Mouse (Mus musculus): ENCODE measurements around the gene Ctcf. TPM values are rescaled to one million over a fixed set of nuclear protein-coding genes. Genes with fewer than 3 reads are reported as not detected.
A peak's percentile ranks its signal among the peaks of the same experiment; 100 is the strongest.

Gene Ctcf
- polyA plus RNA-seq, 1 experiment from 2014 or later = 117 TPM

DNA sequence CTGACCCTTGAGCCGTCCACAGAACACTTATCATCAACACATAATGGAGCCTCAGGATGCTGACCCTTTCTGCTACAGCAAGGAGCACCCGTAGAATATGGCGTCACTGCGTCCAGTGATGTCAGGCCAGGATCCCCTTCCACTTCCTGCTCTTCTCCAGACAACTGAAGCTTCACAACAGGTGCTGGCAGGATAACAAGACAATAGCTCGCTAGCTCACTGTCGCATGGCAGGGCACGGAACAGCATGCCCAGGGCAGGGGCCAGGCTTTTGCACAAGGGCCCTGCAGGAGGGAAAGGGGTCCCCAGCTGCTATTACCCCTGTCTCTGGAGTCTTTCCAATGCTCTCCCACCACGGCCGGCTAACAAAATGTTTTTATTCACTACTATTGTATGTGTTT is 86.5 kb downstream of the Ctcf start:
- 94% methylated on average over 9 of the region's 9 CpGs for WGBS
- peaks cover 16% of the 10 kb centered on the region for H3K36me3 ChIP-seq (ENCODE audit: insufficient read depth, low read length)
- no peak overlapping the region for H3K4me2 ChIP-seq (replicated peaks; ENCODE audit: low read depth, low read length)
- H3K9ac ChIP-seq (replicated peaks; ENCODE audit: low read length) = no peak overlapping the region
- no peak overlapping the region for H3K27ac ChIP-seq (ENCODE audit: low read length)
- no peak for ATAC-seq (ENCODE audit: low FRiP score, low TSS enrichment)
- H3K27me3 ChIP-seq (ENCODE audit: insufficient read depth, low read length) = no peaks in the 10 kb centered on the region
- H3K4me1 ChIP-seq (ENCODE audit: insufficient read depth, low read length) = no peaks in the 10 kb centered on the region
- no peaks in the 10 kb centered on the region for H3K9me3 ChIP-seq (ENCODE audit: low read length)
- H3K4me3 ChIP-seq (ENCODE audit: low read length) = no peak overlapping the region

- no peak for ATAC-seq (ENCODE audit: low FRiP score, low TSS enrichment)
These were observed 89.4 kb downstream of the Ctcf start for GRCm38 (mm10) chr8:105725726-105726125.

GRCm38 (mm10) chr8:105727397-105728124 is 91.2 kb downstream of the Ctcf start:
- Histone ChIP-seq H3K9ac (replicated peaks; ENCODE audit: low read length) (no peak overlapping the region), H3K36me3 (ENCODE audit: insufficient read depth, low read length) (peaks cover 20% of the 10 kb centered on the region), H3K4me1 (ENCODE audit: insufficient read depth, low read length) (no peaks in the 10 kb centered on the region), H3K4me3 (ENCODE audit: low read length) (no peak overlapping the region), H3K9me3 (ENCODE audit: low read length) (no peaks in the 10 kb centered on the region), H3K27ac (ENCODE audit: low read length) (peak overlapping the region; percentile 59), H3K27me3 (ENCODE audit: insufficient read depth, low read length) (no peaks in the 10 kb centered on the region), H3K4me2 (replicated peaks; ENCODE audit: low read depth, low read length) (no peak overlapping the region)
- 69% methylated on average over 18 of the region's 18 CpGs for WGBS
- ATAC-seq (ENCODE audit: low FRiP score, low TSS enrichment) = peak; percentile 84

More at GRCm38 (mm10) chr8:105725726-105726125, 89.4 kb downstream of the Ctcf start:
- peaks cover 20% of the 10 kb centered on the region for H3K36me3 ChIP-seq (ENCODE audit: insufficient read depth, low read length)
- no peak overlapping the region for H3K27ac ChIP-seq (ENCODE audit: low read length)
- H3K9me3 ChIP-seq (ENCODE audit: low read length) = no peaks in the 10 kb centered on the region
- H3K27me3 ChIP-seq (ENCODE audit: insufficient read depth, low read length) = no peaks in the 10 kb centered on the region
- H3K9ac ChIP-seq (replicated peaks; ENCODE audit: low read length) = no peak overlapping the region
- no peaks in the 10 kb centered on the region for H3K4me1 ChIP-seq (ENCODE audit: insufficient read depth, low read length)
- no peak overlapping the region for H3K4me3 ChIP-seq (ENCODE audit: low read length)
- H3K4me2 ChIP-seq (replicated peaks; ENCODE audit: low read depth, low read length) = no peak overlapping the region
- 80% methylated on average over 5 of the region's 5 CpGs for WGBS

- Histone ChIP-seq H3K9me3 (ENCODE audit: low read length) (no peaks in the 10 kb centered on the region), H3K27me3 (ENCODE audit: insufficient read depth, low read length) (no peaks in the 10 kb centered on the region), H3K4me2 (replicated peaks; ENCODE audit: low read depth, low read length) (no peak overlapping the region), H3K36me3 (ENCODE audit: insufficient read depth, low read length) (peaks cover 10% of the 10 kb centered on the region; the same call in 1 of the 2 replicates), H3K4me3 (ENCODE audit: low read length) (no peak overlapping the region), H3K27ac (ENCODE audit: low read length) (no peak overlapping the region), H3K9ac (replicated peaks; ENCODE audit: low read length) (no peak overlapping the region), H3K4me1 (ENCODE audit: insufficient read depth, low read length) (no peaks in the 10 kb centered on the region)
- ATAC-seq (ENCODE audit: low FRiP score, low TSS enrichment) = no peak
- WGBS = 75% methylated on average over 5 of the region's 5 CpGs
These were observed 95.8 kb downstream of the Ctcf start for GRCm38 (mm10) chr8:105732186-105732585.

MicroRNA genes within 50 kb of the gene (microRNA counts, 519-probe panel; counts per million panel counts)
- 2,595 counts per million, percentile 64 among the panel's probes with 10 or more counts for microRNA mmu-miR-1966

Small RNAs within 50 kb of the gene (microRNA-seq; reads per million reads assigned to microRNA genes)
- gene Mir1966 = 0.79 reads per million

Other genes starting within 250 kb of the Ctcf start
- not detected in 2 replicates for gene Kctd19, start 223.1 kb upstream of the Ctcf start, polyA plus RNA-seq (2015; fragmentation: Nextera tagmentation; extraction: Ambion mirVana)
- gene Lrrc36, start 223.0 kb upstream of the Ctcf start, polyA plus RNA-seq (2015; fragmentation: Nextera tagmentation; extraction: Ambion mirVana) = 0.17 and 0.41 TPM in 2 replicates
- gene Tppp3, start 165.0 kb upstream of the Ctcf start, polyA plus RNA-seq (2015; fragmentation: Nextera tagmentation; extraction: Ambion mirVana) = 22.2 and 24.8 TPM in 2 replicates
- 49.6 and 51.1 TPM in 2 replicates for gene Zdhhc1, start 139.7 kb upstream of the Ctcf start, polyA plus RNA-seq (2015; fragmentation: Nextera tagmentation; extraction: Ambion mirVana)
- gene Hsd11b2, start 117.8 kb upstream of the Ctcf start, polyA plus RNA-seq (2015; fragmentation: Nextera tagmentation; extraction: Ambion mirVana) = 39.3 and 39.9 TPM in 2 replicates
- gene Atp6v0d1, start 70.5 kb upstream of the Ctcf start, polyA plus RNA-seq (2015; fragmentation: Nextera tagmentation; extraction: Ambion mirVana) = 106 and 111 TPM in 2 replicates
- gene Ripor1, start 31.3 kb upstream of the Ctcf start, polyA plus RNA-seq (2015; fragmentation: Nextera tagmentation; extraction: Ambion mirVana) = 44.5 and 46.3 TPM in 2 replicates
- 0.84 and 1.2 TPM in 2 replicates for gene Agrp, start 825 bp downstream of the Ctcf start, polyA plus RNA-seq (2015; fragmentation: Nextera tagmentation; extraction: Ambion mirVana)
- gene Carmil2, start 49.7 kb downstream of the Ctcf start, polyA plus RNA-seq (2015; fragmentation: Nextera tagmentation; extraction: Ambion mirVana) = 0.49 and 0.52 TPM in 2 replicates
- 65.7 and 67.6 TPM in 2 replicates for gene Acd, start 64.5 kb downstream of the Ctcf start, polyA plus RNA-seq (2015; fragmentation: Nextera tagmentation; extraction: Ambion mirVana)
- 18.0 and 20.1 TPM in 2 replicates for gene Pard6a, start 64.6 kb downstream of the Ctcf start, polyA plus RNA-seq (2015; fragmentation: Nextera tagmentation; extraction: Ambion mirVana)
- gene 4933405L10Rik, start 71.1 kb downstream of the Ctcf start, polyA plus RNA-seq (2015; fragmentation: Nextera tagmentation; extraction: Ambion mirVana) = not detected in 2 replicates
- 29.0 and 34.1 TPM in 2 replicates for gene Enkd1, start 71.6 kb downstream of the Ctcf start, polyA plus RNA-seq (2015; fragmentation: Nextera tagmentation; extraction: Ambion mirVana)
- 24.9 and 25.7 TPM in 2 replicates for gene Gfod2, start 122.1 kb downstream of the Ctcf start, polyA plus RNA-seq (2015; fragmentation: Nextera tagmentation; extraction: Ambion mirVana)
- gene Ranbp10, start 190.8 kb downstream of the Ctcf start, polyA plus RNA-seq (2015; fragmentation: Nextera tagmentation; extraction: Ambion mirVana) = 10.7 and 13.3 TPM in 2 replicates
- gene Tsnaxip1, start 191.2 kb downstream of the Ctcf start, polyA plus RNA-seq (2015; fragmentation: Nextera tagmentation; extraction: Ambion mirVana) = 0.21 and 0.24 TPM in 2 replicates
- gene Cenpt, start 216.7 kb downstream of the Ctcf start, polyA plus RNA-seq (2015; fragmentation: Nextera tagmentation; extraction: Ambion mirVana) = 44.7 and 46.3 TPM in 2 replicates
- gene Thap11, start 218.6 kb downstream of the Ctcf start, polyA plus RNA-seq (2015; fragmentation: Nextera tagmentation; extraction: Ambion mirVana) = 65.2 and 66.1 TPM in 2 replicates
- gene Nutf2, start 224.0 kb downstream of the Ctcf start, polyA plus RNA-seq (2015; fragmentation: Nextera tagmentation; extraction: Ambion mirVana) = 186 and 242 TPM in 2 replicates
- 58.8 and 61.1 TPM in 2 replicates for gene Edc4, start 244.3 kb downstream of the Ctcf start, polyA plus RNA-seq (2015; fragmentation: Nextera tagmentation; extraction: Ambion mirVana)